Mouse (Mus musculus) heart, embryonic 15.5 days (tissue): ENCODE measurements around the gene B4galnt3. TPM values are rescaled to one million over a fixed set of nuclear protein-coding genes. Genes with fewer than 3 reads are reported as not detected.
A peak's percentile ranks its signal among the peaks of the same experiment; 100 is the strongest.
"Not testable (repeated sequence)": the region's sequence is repeated elsewhere in the genome, so short reads cannot be mapped to it uniquely, and the experiment has no call there.

Experiments
- ATAC-seq: fragments of 200-750 bp; cut with Nextera tagmentation; replicated peaks from 2 replicates; pipeline ENCODE4 v1.8.0; 2017; ENCODE audit warnings: low read depth, moderate TSS enrichment; ENCODE audit not compliant: insufficient number of reproducible peaks, insufficient read depth, low FRiP score
- H3K27ac ChIP-seq: fragments of 300-500 bp; sonication (generic); 2 replicates; pipeline ENCODE4 v1.5.1; 2015; ENCODE audit warnings: mild to moderate bottlenecking, inconsistent platforms
- H3K27me3 ChIP-seq: fragments of 300-500 bp; sonication (generic); 2 replicates; pipeline ENCODE4 v1.6.1; 2015; ENCODE audit warnings: inconsistent platforms
- H3K36me3 ChIP-seq: fragments of 300-500 bp; sonication (generic); 2 replicates; pipeline ENCODE4 v1.6.1; 2015; ENCODE audit warnings: mild to moderate bottlenecking, inconsistent platforms
- H3K4me1 ChIP-seq: fragments of 300-500 bp; sonication (generic); replicated peaks from 2 replicates; pipeline ENCODE4 v1.6.1; 2015; ENCODE audit warnings: inconsistent platforms
- H3K4me2 ChIP-seq: fragments of 300-500 bp; sonication (generic); 2 replicates; pipeline ENCODE4 v1.6.1; 2015; ENCODE audit warnings: inconsistent platforms, mild to moderate bottlenecking, moderate library complexity
- H3K4me3 ChIP-seq: fragments of 300-500 bp; sonication (generic); 2 replicates; pipeline ENCODE4 v1.5.1; 2015; ENCODE audit warnings: mild to moderate bottlenecking, inconsistent platforms
- H3K9ac ChIP-seq: fragments of 300-500 bp; sonication (generic); 2 replicates; pipeline ENCODE4 v1.6.1; 2015; ENCODE audit warnings: mild to moderate bottlenecking, inconsistent platforms
- H3K9me3 ChIP-seq: fragments of 300-500 bp; sonication (generic); replicated peaks from 2 replicates; pipeline ENCODE4 v1.6.1; 2016; ENCODE audit warnings: inconsistent platforms
- WGBS: fragments of 180-500 bp; shearing (Covaris S2); methylation state at CpG from one replicate; pipeline ENCODE4 v1.1.7; 2015; ENCODE audit warnings: mixed read lengths; 5-methylcytosine and 5-hydroxymethylcytosine counted together
- polyA plus RNA-seq: library from polyadenylated mRNA; unstranded; fragments of >200 nt; fragmentation: Nextera tagmentation; extraction: Ambion mirVana; gene quantifications from 2 replicates; pipeline ENCODE4 v1.2.1, GENCODE M21; 2015

Gene B4galnt3
- polyA plus RNA-seq, 1 experiment from 2014 or later, result 0.34 TPM

DNA sequence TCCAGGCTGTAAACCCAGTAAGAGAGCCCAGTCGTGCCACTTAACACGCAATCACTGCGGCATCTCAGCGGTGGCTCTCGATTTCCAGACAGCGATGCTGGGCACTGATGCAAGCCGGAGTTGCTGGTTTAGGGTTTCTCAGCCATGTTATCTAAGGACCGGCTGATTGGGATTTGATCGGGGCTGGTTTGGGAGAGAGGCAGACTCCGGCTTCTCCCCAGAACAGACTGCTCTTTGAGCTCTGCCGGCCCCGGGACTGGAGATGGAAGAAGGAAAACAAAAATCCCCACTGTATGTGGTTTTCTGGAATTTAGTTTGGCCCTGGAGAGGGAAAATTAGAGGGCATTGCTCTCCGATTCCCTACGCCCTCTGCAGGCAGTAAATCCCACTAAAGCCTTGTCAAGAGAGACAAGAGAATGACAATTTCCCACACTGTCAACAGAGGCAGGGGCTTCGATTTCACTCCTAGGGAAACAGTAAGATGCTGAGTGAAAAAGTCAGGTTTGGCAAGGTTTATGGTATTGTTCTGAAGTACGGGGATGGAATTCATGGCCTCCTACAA is 8.5 kb upstream of the B4galnt3 start:
- no peak for ATAC-seq
- H3K4me3 ChIP-seq, result no peak overlapping the region

DNA sequence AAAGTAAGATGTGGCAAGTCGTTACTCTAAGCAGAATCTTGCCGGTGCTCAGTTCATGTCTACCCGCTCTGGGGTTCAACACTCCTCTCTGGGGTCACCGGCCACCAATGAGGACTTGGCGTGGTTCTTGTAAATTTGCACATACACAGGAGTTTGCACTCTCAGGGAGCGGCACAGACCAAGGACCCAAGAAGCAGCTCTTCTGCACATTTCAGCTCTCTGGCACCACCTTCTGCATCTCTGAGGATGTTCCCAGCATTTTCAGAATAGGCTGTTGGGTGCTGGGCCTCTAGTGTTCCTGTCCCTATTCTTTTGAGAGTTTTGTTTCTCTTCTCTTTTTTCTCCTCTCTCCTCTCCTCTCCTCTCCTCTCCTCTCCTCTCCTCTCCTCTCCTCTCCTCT is 6.8 kb upstream of the B4galnt3 start:
- no peaks in the 10 kb centered on the region for H3K36me3 ChIP-seq
- WGBS, result 18% methylated on average over 6 of the region's 6 CpGs
- no peak overlapping the region for H3K9ac ChIP-seq
- H3K27ac ChIP-seq, result no peak overlapping the region
- H3K4me3 ChIP-seq, result no peak overlapping the region
- H3K27me3 ChIP-seq, result peaks cover 4% of the 10 kb centered on the region; the same call in 1 of the 2 replicates
- ATAC-seq, result no peak
- no peak overlapping the region for H3K4me2 ChIP-seq
- no peaks in the 10 kb centered on the region for H3K4me1 ChIP-seq
- H3K9me3 ChIP-seq, result no peaks in the 10 kb centered on the region

More for the DNA sequence above, 8.5 kb upstream of the B4galnt3 start:
- H3K9me3 ChIP-seq, result no peaks in the 10 kb centered on the region
- no peak overlapping the region for H3K27ac ChIP-seq
- no peaks in the 10 kb centered on the region for H3K36me3 ChIP-seq
- peak overlapping the region; percentile 35 for H3K4me2 ChIP-seq
- 16% methylated on average over 16 of the region's 16 CpGs for WGBS
- H3K4me1 ChIP-seq, result peaks cover 7% of the 10 kb centered on the region
- no peak overlapping the region for H3K9ac ChIP-seq
- 0 out of 2 replicates have a peak, but pooled peaks cover 3% of the 10 kb centered on the region for H3K27me3 ChIP-seq

DNA sequence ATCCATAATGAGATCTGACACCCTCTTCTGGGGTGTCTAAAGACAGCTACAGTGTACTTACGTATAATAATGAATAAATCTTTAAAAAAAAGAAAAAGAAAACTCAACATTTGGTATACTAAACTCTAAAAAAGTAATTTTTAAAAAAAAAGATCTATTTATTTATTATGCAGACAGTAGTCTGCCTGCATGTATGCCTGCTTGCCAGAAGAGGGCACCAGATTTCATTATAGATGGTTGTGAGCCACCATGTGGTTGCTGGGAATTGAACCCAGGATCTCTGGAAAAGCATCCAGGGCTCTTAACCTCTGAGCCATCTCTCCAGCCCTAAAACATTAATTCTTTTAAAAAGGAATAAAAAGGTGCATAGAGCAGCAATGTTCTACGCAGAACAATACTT is 2.2 kb upstream of the B4galnt3 start:
- not testable (repeated sequence) for H3K4me1 ChIP-seq, H3K9me3 ChIP-seq, H3K4me3 ChIP-seq, H3K27ac ChIP-seq, ATAC-seq, H3K4me2 ChIP-seq, H3K36me3 ChIP-seq, H3K9ac ChIP-seq
- 95% methylated on average over 2 of the region's 2 CpGs for WGBS
- peaks cover 34% of the 10 kb centered on the region for H3K27me3 ChIP-seq

DNA sequence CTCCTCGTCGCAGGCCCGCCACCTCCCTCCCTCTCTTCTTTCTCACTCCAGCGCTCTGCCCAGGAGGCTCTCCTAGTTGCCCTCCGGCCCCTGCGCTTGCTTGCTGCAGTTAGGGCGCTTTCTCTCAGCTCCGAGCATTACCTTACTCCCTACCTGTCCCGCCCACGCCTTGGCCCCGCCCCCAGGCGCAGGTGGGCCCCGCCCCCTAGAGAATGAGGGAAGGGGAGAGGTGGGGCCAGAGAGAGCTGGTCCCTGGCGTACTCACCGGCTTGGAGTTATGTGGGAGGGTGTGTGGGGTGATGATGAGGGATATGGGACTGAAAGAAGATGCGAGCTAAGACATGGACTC is 400 bp upstream of the B4galnt3 start:
- H3K27ac ChIP-seq, result no peak overlapping the region
- peak overlapping the region; percentile 70 for H3K4me3 ChIP-seq
- H3K9ac ChIP-seq, result peak overlapping the region; percentile 46
- H3K36me3 ChIP-seq, result no peaks in the 10 kb centered on the region
- H3K27me3 ChIP-seq, result peaks cover 34% of the 10 kb centered on the region
- peaks cover 9% of the 10 kb centered on the region for H3K4me1 ChIP-seq
- no peaks in the 10 kb centered on the region for H3K9me3 ChIP-seq
- peak; percentile 31; the same call in 1 of the 2 replicates for ATAC-seq
- 1% methylated on average over 16 of the region's 16 CpGs for WGBS
- H3K4me2 ChIP-seq, result peak overlapping the region; percentile 99

DNA sequence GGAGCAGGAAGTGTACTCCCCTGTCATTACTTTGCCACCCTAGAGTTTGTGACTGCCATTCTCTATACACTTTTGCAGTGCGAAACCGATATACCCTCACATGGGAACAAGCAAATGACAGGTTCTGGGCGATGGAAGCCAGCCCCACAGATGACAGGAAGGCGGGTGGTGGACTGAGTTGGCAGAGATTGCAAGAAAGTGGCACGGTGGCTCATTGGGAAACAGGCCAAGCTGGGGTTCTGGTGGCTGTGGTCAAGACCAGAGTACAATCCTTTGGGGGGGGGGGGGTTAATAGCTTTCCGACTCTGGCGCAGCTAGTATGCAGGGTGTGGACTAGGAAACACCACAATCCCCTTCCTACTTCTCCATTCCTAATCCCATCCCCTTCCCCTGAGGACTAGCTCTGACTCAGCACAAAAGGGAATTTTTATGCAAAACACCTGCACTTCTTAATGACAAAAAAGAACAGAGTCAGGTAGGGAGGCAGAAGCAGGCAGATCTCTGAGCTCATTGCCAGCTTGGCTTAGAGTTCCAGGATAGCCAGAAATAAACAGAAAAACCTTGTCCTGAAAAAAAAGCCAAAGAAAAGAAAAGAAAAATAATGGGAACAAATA is 2.9 kb downstream of the B4galnt3 start:
- Histone ChIP-seq H3K4me3 (no peak overlapping the region), H3K4me2 (no peak overlapping the region)
- WGBS, result 60% methylated on average over 7 of the region's 7 CpGs

DNA sequence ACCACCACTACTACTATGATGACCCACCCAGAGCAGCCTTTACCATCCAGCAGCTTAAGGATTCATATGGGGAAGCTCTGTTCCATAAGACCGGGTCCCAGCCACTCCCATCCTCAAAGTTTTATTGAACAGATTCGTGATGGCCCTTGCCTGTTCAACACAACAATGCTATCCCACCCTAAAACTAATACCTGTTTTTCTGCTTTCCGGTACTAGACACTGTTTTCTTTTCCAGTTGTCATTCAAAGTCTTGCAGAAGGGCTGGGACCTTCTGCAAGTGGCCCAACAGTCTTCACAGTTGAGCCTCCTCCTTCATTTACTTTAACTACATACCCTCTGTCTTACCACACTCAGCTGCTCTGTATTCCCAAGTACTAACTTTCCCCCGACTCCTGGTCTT is 4.9 kb downstream of the B4galnt3 start:
- H3K4me1 ChIP-seq, result peaks cover 1% of the 10 kb centered on the region
- H3K9me3 ChIP-seq, result no peaks in the 10 kb centered on the region
- no peak overlapping the region for H3K4me3 ChIP-seq
- WGBS, result 84% methylated on average over 4 of the region's 4 CpGs
- no peak overlapping the region for H3K4me2 ChIP-seq
- ATAC-seq, result no peak
- peaks cover 22% of the 10 kb centered on the region for H3K27me3 ChIP-seq
- H3K27ac ChIP-seq, result no peak overlapping the region
- no peaks in the 10 kb centered on the region for H3K36me3 ChIP-seq
- H3K9ac ChIP-seq, result no peak overlapping the region

More for the DNA sequence above, 2.9 kb downstream of the B4galnt3 start:
- Histone ChIP-seq H3K36me3 (no peaks in the 10 kb centered on the region), H3K27ac (no peak overlapping the region), H3K9ac (no peak overlapping the region), H3K4me1 (peaks cover 9% of the 10 kb centered on the region), H3K27me3 (peaks cover 37% of the 10 kb centered on the region), H3K9me3 (no peaks in the 10 kb centered on the region)
- no peak for ATAC-seq

DNA sequence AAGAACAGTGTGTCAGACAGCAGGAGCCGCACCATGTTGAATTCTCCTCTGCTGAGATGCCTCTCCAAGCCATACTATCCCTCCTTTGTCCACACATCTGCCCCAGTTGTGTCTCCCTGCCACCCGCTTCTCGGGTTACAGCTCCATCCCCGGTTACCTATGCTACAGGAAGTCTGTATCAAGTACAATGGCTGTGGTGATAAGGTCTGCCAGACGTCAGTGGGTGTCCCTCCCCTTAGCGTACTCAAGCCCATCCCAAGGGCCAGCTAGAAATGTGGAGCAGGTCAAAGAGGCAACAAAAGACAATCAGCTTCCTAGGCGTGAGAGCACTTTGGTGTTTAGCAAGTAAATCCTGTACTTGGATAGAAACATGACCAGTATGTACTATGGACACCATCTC is 5.8 kb downstream of the B4galnt3 start:
- no peak overlapping the region for H3K4me3 ChIP-seq
- 38% methylated on average over 7 of the region's 7 CpGs for WGBS
- no peak overlapping the region for H3K9ac ChIP-seq
- no peak overlapping the region for H3K4me2 ChIP-seq
- peaks cover 13% of the 10 kb centered on the region; the same call in 1 of the 2 replicates for H3K27me3 ChIP-seq
- H3K4me1 ChIP-seq, result no peaks in the 10 kb centered on the region
- H3K36me3 ChIP-seq, result no peaks in the 10 kb centered on the region
- ATAC-seq, result no peak
- H3K9me3 ChIP-seq, result no peaks in the 10 kb centered on the region
- H3K27ac ChIP-seq, result no peak overlapping the region

DNA sequence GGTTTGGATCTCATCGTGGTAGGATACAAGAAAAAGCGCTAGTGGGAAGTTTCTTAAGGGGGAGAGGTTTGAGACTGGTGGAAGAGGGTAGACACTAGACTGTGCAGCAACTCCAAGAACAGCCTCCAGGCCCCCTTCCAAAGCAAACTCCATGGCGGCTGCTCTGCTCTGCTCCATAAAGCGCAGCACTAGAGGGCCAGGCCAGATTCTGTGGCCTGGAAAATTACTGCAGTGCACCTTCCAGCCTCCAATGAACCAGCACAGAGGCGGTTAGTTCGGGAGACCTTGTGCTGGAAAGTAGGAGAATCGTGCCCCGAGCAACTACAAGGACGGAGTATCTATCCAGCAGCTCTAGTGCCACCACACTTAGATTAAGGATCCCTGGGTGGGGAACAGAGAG is 7.1 kb downstream of the B4galnt3 start:
- Histone ChIP-seq H3K27me3 (peaks cover 4% of the 10 kb centered on the region; the same call in 1 of the 2 replicates), H3K27ac (no peak overlapping the region), H3K4me1 (no peaks in the 10 kb centered on the region), H3K4me3 (no peak overlapping the region), H3K36me3 (no peaks in the 10 kb centered on the region), H3K9ac (no peak overlapping the region), H3K4me2 (no peak overlapping the region), H3K9me3 (no peaks in the 10 kb centered on the region)
- 84% methylated on average over 9 of the region's 9 CpGs for WGBS
- no peak for ATAC-seq

DNA sequence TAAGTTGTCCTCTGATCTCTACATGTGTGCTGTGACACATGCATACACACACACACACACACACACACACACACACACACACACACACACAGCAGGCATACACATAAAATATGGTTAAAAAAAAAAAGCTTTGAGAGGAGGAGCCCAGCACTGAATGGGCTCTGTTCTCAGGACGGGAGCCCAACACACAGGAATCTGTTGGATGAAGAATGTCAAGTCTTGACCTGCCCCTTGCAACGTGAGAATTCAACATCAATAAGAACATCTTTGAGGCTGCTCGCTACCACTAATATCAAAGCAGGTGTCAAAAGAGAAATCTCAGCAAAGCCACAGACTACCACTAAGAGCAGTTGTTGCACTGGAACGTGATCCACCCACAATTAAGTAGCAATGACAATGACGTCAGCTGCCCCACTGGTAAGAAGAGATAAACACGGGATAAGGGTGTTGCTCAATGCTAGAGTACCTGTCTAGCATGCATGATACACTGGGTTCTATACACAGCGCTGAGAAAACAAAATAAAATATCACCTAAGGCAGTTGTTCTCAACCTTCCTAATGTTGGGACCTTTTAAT is 17.4 kb downstream of the B4galnt3 start:
- no peak for ATAC-seq
- Histone ChIP-seq H3K4me2 (no peak overlapping the region), H3K27me3 (no peaks in the 10 kb centered on the region), H3K9me3 (no peaks in the 10 kb centered on the region), H3K9ac (no peak overlapping the region), H3K4me3 (no peak overlapping the region), H3K4me1 (peaks cover 36% of the 10 kb centered on the region), H3K27ac (no peak overlapping the region), H3K36me3 (no peaks in the 10 kb centered on the region)
- WGBS, result 72% methylated on average over 7 of the region's 7 CpGs

DNA sequence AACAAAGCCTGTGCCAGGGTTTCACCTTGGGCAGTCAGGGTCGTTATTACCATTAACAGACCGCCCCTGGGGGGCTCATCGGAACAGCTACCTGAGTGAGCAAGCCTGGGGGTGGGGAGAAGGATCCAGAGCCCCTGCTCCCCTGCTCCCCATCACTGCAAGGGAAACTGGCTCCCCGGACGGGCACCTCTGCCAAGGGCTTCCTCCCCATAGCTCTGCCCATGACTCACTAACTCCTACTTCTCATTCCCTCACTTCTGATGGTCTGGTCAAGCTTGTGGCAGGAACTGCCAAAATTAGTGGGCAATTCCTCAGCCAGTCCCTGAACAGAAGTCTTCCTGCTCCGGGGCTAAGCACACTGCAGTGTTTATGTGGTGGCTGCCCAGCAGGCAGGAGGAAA is 19.1 kb downstream of the B4galnt3 start:
- Histone ChIP-seq H3K27ac (peak overlapping the region; percentile 83), H3K36me3 (no peaks in the 10 kb centered on the region), H3K4me3 (no peak overlapping the region), H3K27me3 (no peaks in the 10 kb centered on the region), H3K4me2 (peak overlapping the region; percentile 40), H3K9ac (peak overlapping the region; percentile 16), H3K4me1 (peaks cover 40% of the 10 kb centered on the region), H3K9me3 (no peaks in the 10 kb centered on the region)
- peak; percentile 10; the same call in 1 of the 2 replicates for ATAC-seq
- WGBS, result 28% methylated on average over 6 of the region's 6 CpGs

DNA sequence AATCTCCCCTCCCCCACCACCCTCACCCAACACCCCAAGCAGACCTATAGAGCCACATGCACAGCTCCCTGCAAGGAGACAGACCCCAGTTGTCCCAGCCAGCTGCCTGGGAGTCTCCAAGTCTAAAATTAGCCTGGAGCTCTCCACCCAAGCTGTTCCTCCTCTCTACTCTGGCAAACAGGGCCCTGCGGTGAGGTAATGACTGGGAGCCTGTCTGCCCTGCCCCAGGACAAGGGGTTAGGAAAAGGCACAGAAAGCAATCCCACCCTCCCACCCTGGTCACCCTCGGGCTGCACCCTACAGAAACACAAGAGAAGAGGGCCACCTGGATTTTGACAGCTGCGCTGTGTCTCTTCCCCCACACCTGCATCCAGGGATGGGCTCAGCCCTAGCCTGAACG is 19.5 kb downstream of the B4galnt3 start:
- ATAC-seq, result peak; percentile 89

DNA sequence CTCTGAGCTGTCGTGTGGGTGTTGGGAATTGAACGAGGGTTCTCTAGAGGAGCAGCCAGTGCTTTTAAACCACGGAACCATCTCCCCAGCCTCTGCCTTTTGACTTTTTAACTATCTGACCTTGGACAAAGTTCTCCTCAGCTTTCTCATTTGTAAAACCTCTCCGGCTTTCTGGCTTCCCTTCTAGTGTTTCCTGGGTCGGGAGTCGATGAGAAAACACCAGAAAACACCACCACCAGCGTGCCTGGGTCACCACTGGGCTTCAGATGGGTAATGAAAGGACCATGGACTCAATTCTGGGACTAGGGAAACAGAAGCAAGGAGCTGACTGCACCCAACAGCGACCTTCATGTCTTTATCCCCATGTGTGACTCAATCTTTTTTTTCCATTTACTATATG is 20.2 kb downstream of the B4galnt3 start:
- Histone ChIP-seq H3K9me3 (no peaks in the 10 kb centered on the region), H3K4me2 (no peak overlapping the region), H3K9ac (no peak overlapping the region), H3K27me3 (no peaks in the 10 kb centered on the region), H3K27ac (peak overlapping the region; percentile 83), H3K4me1 (peaks cover 34% of the 10 kb centered on the region), H3K4me3 (no peak overlapping the region), H3K36me3 (no peaks in the 10 kb centered on the region)
- 63% methylated on average over 8 of the region's 8 CpGs for WGBS
- no peak for ATAC-seq

More for the DNA sequence above, 19.5 kb downstream of the B4galnt3 start:
- peak overlapping the region; percentile 16 for H3K9ac ChIP-seq
- WGBS, result 27% methylated on average over 4 of the region's 4 CpGs
- peaks cover 40% of the 10 kb centered on the region for H3K4me1 ChIP-seq
- H3K4me3 ChIP-seq, result no peak overlapping the region
- H3K27me3 ChIP-seq, result no peaks in the 10 kb centered on the region
- no peaks in the 10 kb centered on the region for H3K9me3 ChIP-seq
- H3K36me3 ChIP-seq, result no peaks in the 10 kb centered on the region
- peak overlapping the region; percentile 40 for H3K4me2 ChIP-seq
- peak overlapping the region; percentile 83 for H3K27ac ChIP-seq
